Mouse (Mus musculus): ENCODE measurements at regions not wholly inside any gene's neighbourhood (a gene's known extent, or its start where the extent isn't known, plus 50 kb on each side); places are given as distances from the start of the nearest gene placed in this dataset.
"Not testable (repeated sequence)": the region's sequence is repeated elsewhere in the genome, so short reads cannot be mapped to it uniquely, and the experiment has no call there.

GRCm38 (mm10) chr2:135525779-135526178 is 133.0 kb upstream of the Plcb4 start:
- DNase-seq (ENCODE audit: low spot score): no peak

- DNase-seq (ENCODE audit: low spot score): no peak
Measured at GRCm38 (mm10) chr2:135529619-135530018, 129.2 kb upstream of the Plcb4 start.

GRCm38 (mm10) chr2:135536303-135536871 is 122.4 kb upstream of the Plcb4 start:
- no peak for DNase-seq (ENCODE audit: low spot score)

- DNase-seq (ENCODE audit: low spot score): no peak
Measured at GRCm38 (mm10) chr2:135538022-135538421, 120.8 kb upstream of the Plcb4 start.

- DNase-seq (ENCODE audit: low spot score): no peak
Measured at GRCm38 (mm10) chr2:135541058-135541457, 117.8 kb upstream of the Plcb4 start.

GRCm38 (mm10) chr2:135541930-135542329 is 116.9 kb upstream of the Plcb4 start:
- DNase-seq (ENCODE audit: low spot score): no peak

- DNase-seq (ENCODE audit: low spot score): no peak
Measured at GRCm38 (mm10) chr2:135544882-135545281, 113.9 kb upstream of the Plcb4 start.

- no peak for DNase-seq (ENCODE audit: low spot score)
Measured at GRCm38 (mm10) chr2:135547966-135548365, 110.8 kb upstream of the Plcb4 start.

- no peak for DNase-seq (ENCODE audit: low spot score)
Measured at GRCm38 (mm10) chr2:135553031-135553430, 105.8 kb upstream of the Plcb4 start.

- not testable (repeated sequence) for DNase-seq (ENCODE audit: low spot score)
Measured at GRCm38 (mm10) chr2:135558026-135558425, 100.8 kb upstream of the Plcb4 start.

GRCm38 (mm10) chr2:135559328-135559727 is 99.5 kb upstream of the Plcb4 start:
- DNase-seq (ENCODE audit: low spot score): peak; percentile 74

GRCm38 (mm10) chr2:135559933-135560710 is 98.7 kb upstream of the Plcb4 start:
- peak; percentile 68 for DNase-seq (ENCODE audit: low spot score)

- DNase-seq (ENCODE audit: low spot score): no peak
Measured at GRCm38 (mm10) chr2:135560856-135561255, 98.0 kb upstream of the Plcb4 start.

- peak; percentile 81 for DNase-seq (ENCODE audit: low spot score)
Measured at GRCm38 (mm10) chr2:135561716-135562115, 97.1 kb upstream of the Plcb4 start.

GRCm38 (mm10) chr2:135562140-135562890 is 96.5 kb upstream of the Plcb4 start:
- DNase-seq (ENCODE audit: low spot score): peak; percentile 77

- DNase-seq (ENCODE audit: low spot score): no peak
Measured at GRCm38 (mm10) chr2:135564231-135564630, 94.6 kb upstream of the Plcb4 start.

GRCm38 (mm10) chr2:135568350-135568749 is 90.5 kb upstream of the Plcb4 start:
- DNase-seq (ENCODE audit: low spot score): no peak

GRCm38 (mm10) chr2:135571599-135571998 is 87.2 kb upstream of the Plcb4 start:
- peak; percentile 81 for DNase-seq (ENCODE audit: low spot score)

- no peak for DNase-seq (ENCODE audit: low spot score)
Measured at GRCm38 (mm10) chr2:135577228-135577627, 81.6 kb upstream of the Plcb4 start.

- DNase-seq (ENCODE audit: low spot score): no peak
Measured at GRCm38 (mm10) chr2:135578135-135578534, 80.7 kb upstream of the Plcb4 start.

GRCm38 (mm10) chr2:135579514-135579913 is 79.3 kb upstream of the Plcb4 start:
- no peak for DNase-seq (ENCODE audit: low spot score)

GRCm38 (mm10) chr2:135580051-135580450 is 78.8 kb upstream of the Plcb4 start:
- no peak for DNase-seq (ENCODE audit: low spot score)

GRCm38 (mm10) chr2:135582341-135582740 is 76.5 kb upstream of the Plcb4 start:
- DNase-seq (ENCODE audit: low spot score): no peak

Data from heart, adult 8-10 months (tissue).